Mouse (Mus musculus) CH12.LX (cell line): ENCODE results near the gene Ttf2. TPM values are rescaled to one million over a fixed set of nuclear protein-coding genes. Genes with fewer than 3 reads are reported as not detected.

Source experiments
- DNase-seq: peaks from one replicate; pipeline ENCODE4 v3.0.0-alpha.2; 2013; ENCODE audit errors: extremely low read depth
- H3K27ac ChIP-seq: 2 replicates; pipeline ENCODE4 v1.5.1; 2012; ENCODE audit warnings: low read depth, mild to moderate bottlenecking, control low read depth, moderate library complexity; ENCODE audit not compliant: insufficient read depth
- H3K27me3 ChIP-seq: replicated peaks from 2 replicates; pipeline ENCODE3; 2012; ENCODE audit warnings: inconsistent platforms
- H3K36me3 ChIP-seq, 2 experiments: replicated peaks in 1 of 2; 2 replicates each; pipeline versions ENCODE3 to v1.6.1; 2012; ENCODE audit warnings: inconsistent platforms in 1 of 2, low read length in 1 of 2, mild to moderate bottlenecking in 1 of 2, mixed read lengths in 1 of 2, moderate library complexity in 1 of 2; ENCODE audit not compliant: control insufficient read depth in 1 of 2, insufficient read depth in 1 of 2
- H3K4me1 ChIP-seq, 2 experiments: 2 replicates each; pipeline ENCODE4 v1.6.1; 2012; ENCODE audit warnings: inconsistent platforms in 1 of 2, moderate library complexity in 1 of 2; ENCODE audit not compliant: insufficient read depth in 2 of 2, control insufficient read depth in 1 of 2
- H3K4me2 ChIP-seq: 2 replicates; pipeline ENCODE4 v1.6.1; 2012; ENCODE audit warnings: low read depth, mild to moderate bottlenecking, control low read depth; ENCODE audit not compliant: poor library complexity, insufficient read depth, severe bottlenecking
- H3K4me3 ChIP-seq, 3 experiments: fragments of 150-350 bp in 1 of 3; sonication (generic) in 1 of 3; replicated peaks in 1 of 3; 2 replicates each; pipeline versions ENCODE3 to v1.5.1; 2011 to 2012; ENCODE audit warnings: low read depth in 2 of 3, low read length in 2 of 3, mild to moderate bottlenecking in 2 of 3, moderate library complexity in 2 of 3, control low read depth in 1 of 3, improper control_type of control experiment in 1 of 3, inconsistent platforms in 1 of 3, mixed read lengths in 1 of 3; ENCODE audit not compliant: poor library complexity in 1 of 3
- H3K79me2 ChIP-seq: replicated peaks from 2 replicates; pipeline ENCODE4 v1.6.1; 2012; ENCODE audit warnings: mild to moderate bottlenecking, moderate library complexity; ENCODE audit not compliant: control insufficient read depth, poor library complexity, insufficient read depth, severe bottlenecking; ENCODE audit errors: extremely low read depth
- H3K9ac ChIP-seq: 2 replicates; pipeline ENCODE4 v1.6.1; 2012; ENCODE audit warnings: low read depth, mild to moderate bottlenecking, control low read depth, moderate library complexity; ENCODE audit not compliant: insufficient read depth
- H3K9me3 ChIP-seq: replicated peaks from 2 replicates; pipeline ENCODE3; 2012; ENCODE audit warnings: low read length, inconsistent platforms, mixed read lengths
- BHLHE40 ChIP-seq: IDR thresholded peaks from 2 replicates; pipeline ENCODE4 v1.6.1; 2011; ENCODE audit warnings: mild to moderate bottlenecking, low read depth, low read length, improper control_type of control experiment
- CHD2 ChIP-seq: IDR thresholded peaks from 2 replicates; pipeline ENCODE4 v1.6.1; 2011; ENCODE audit warnings: low read length, improper control_type of control experiment
- CTCF ChIP-seq, 2 experiments: IDR thresholded peaks in 1 of 2; conservative IDR thresholded peaks in 1 of 2; 2 replicates each; pipeline ENCODE4 v1.5.1; 2011 to 2012; ENCODE audit warnings: low read depth in 2 of 2, low read length in 2 of 2, improper control_type of control experiment in 1 of 2, inconsistent platforms in 1 of 2, mild to moderate bottlenecking in 1 of 2, moderate library complexity in 1 of 2
- E2F4 ChIP-seq: IDR thresholded peaks from 2 replicates; pipeline ENCODE4 v1.6.1; 2011; ENCODE audit warnings: low read depth, low read length, improper control_type of control experiment; ENCODE audit not compliant: insufficient replicate concordance
- ELF1 ChIP-seq: IDR thresholded peaks from 2 replicates; pipeline ENCODE4 v1.6.1; 2014; ENCODE audit warnings: low read depth, mild to moderate bottlenecking, inconsistent platforms, low read length, improper control_type of control experiment
- ETS1 ChIP-seq: conservative IDR thresholded peaks from 2 replicates; pipeline ENCODE4 v1.6.1; 2012; ENCODE audit warnings: low read depth, mild to moderate bottlenecking, inconsistent platforms, low read length, improper control_type of control experiment, moderate library complexity
- GABPA ChIP-seq: IDR thresholded peaks from 2 replicates; pipeline ENCODE4 v1.6.1; 2012; ENCODE audit warnings: low read depth, low read length, improper control_type of control experiment, inconsistent platforms; ENCODE audit not compliant: insufficient replicate concordance
- IRF4 ChIP-seq: IDR thresholded peaks from 2 replicates; pipeline ENCODE4 v1.6.1; 2014; ENCODE audit warnings: low read depth, mild to moderate bottlenecking, inconsistent platforms, low read length, improper control_type of control experiment
- JUN ChIP-seq: IDR thresholded peaks from 2 replicates; pipeline ENCODE4 v1.6.1; 2011; ENCODE audit warnings: low read depth, mild to moderate bottlenecking, low read length, improper control_type of control experiment, moderate library complexity; ENCODE audit not compliant: insufficient read depth
- KAT2A ChIP-seq: IDR thresholded peaks from 2 replicates; pipeline ENCODE4 v1.6.1; 2012; ENCODE audit warnings: low read length, improper control_type of control experiment, inconsistent platforms; ENCODE audit not compliant: insufficient replicate concordance
- MXI1 ChIP-seq: IDR thresholded peaks from 2 replicates; pipeline ENCODE4 v1.6.1; 2011; ENCODE audit warnings: mild to moderate bottlenecking, low read depth, low read length, improper control_type of control experiment
- MYC ChIP-seq: IDR thresholded peaks from 2 replicates; pipeline ENCODE4 v1.6.1; 2011; ENCODE audit warnings: low read depth, mild to moderate bottlenecking, improper control_type of control experiment, low read length
- NELFE ChIP-seq: IDR thresholded peaks from 2 replicates; pipeline ENCODE4 v1.6.1; 2011; ENCODE audit warnings: low read depth, low read length, improper control_type of control experiment
- PAX5 ChIP-seq: IDR thresholded peaks from 2 replicates; pipeline ENCODE4 v1.6.1; 2012; ENCODE audit warnings: low read length, inconsistent platforms, mixed read lengths
- POLR2A ChIP-seq: IDR thresholded peaks from 2 replicates; pipeline ENCODE4 v1.6.1; 2011; ENCODE audit warnings: low read depth, mild to moderate bottlenecking, improper control_type of control experiment, low read length
- POLR2AphosphoS2 ChIP-seq: IDR thresholded peaks from 2 replicates; pipeline ENCODE4 v1.6.1; 2011; ENCODE audit warnings: low read depth, low read length, improper control_type of control experiment
- RAD21 ChIP-seq: IDR thresholded peaks from 2 replicates; pipeline ENCODE4 v1.6.1; 2011; ENCODE audit warnings: low read depth, mild to moderate bottlenecking, low read length, improper control_type of control experiment, moderate library complexity
- TBP ChIP-seq: conservative IDR thresholded peaks from 2 replicates; pipeline ENCODE4 v1.6.1; 2011; ENCODE audit warnings: low read depth, low read length, improper control_type of control experiment
- UBTF ChIP-seq: IDR thresholded peaks from 2 replicates; pipeline ENCODE4 v1.6.1; 2012; ENCODE audit warnings: low read depth, mild to moderate bottlenecking, inconsistent platforms, low read length, improper control_type of control experiment, moderate library complexity
- USF2 ChIP-seq: conservative IDR thresholded peaks from 2 replicates; pipeline ENCODE4 v1.6.1; 2011; ENCODE audit warnings: low read depth, low read length, improper control_type of control experiment
- ZC3H11A ChIP-seq: IDR thresholded peaks from 2 replicates; pipeline ENCODE4 v1.6.1; 2012; ENCODE audit warnings: low read depth, mild to moderate bottlenecking, inconsistent platforms, low read length, improper control_type of control experiment
- ZKSCAN1 ChIP-seq: IDR thresholded peaks from 2 replicates; pipeline ENCODE4 v1.6.1; 2012; ENCODE audit warnings: low read depth, inconsistent platforms, low read length, improper control_type of control experiment, borderline replicate concordance
- ZNF384 ChIP-seq: IDR thresholded peaks from 2 replicates; pipeline ENCODE4 v1.6.1; 2012; ENCODE audit warnings: low read depth, low read length, improper control_type of control experiment, inconsistent platforms
- dilution Hi-C: fragments of 300-500 bp; cut with MboI; formaldehyde crosslinking; loops from 2 replicates; pipeline ENCODE4 v1.14.3; 2020; ENCODE audit warnings: low sequenced_read_pairs; ENCODE audit not compliant: extremely low pct_unique_long_range_greater_than_20kb, extremely low pct_ligation_motif_present
- in situ Hi-C: fragments of 300-500 bp; cut with MboI; formaldehyde crosslinking; loops from 3 replicates; pipeline ENCODE4 v1.14.3; 2019; ENCODE audit warnings: low sequenced_read_pairs, low pct_ligation_motif_present, low pct_unique_long_range_greater_than_20kb, mixed read lengths
- polyA plus RNA-seq: library from polyadenylated mRNA; unstranded; fragments of >175 nt; gene quantifications from 2 replicates; pipeline ENCODE4 v1.2.1, GENCODE M21; 2012; ENCODE audit warnings: low read depth; ENCODE audit not compliant: insufficient read length
- total RNA-seq, 2 experiments: library from RNA; depleted of rRNA; stranded (reverse); fragments of 300-350 nt in 1 of 2; fragments of >200 nt in 1 of 2; gene quantifications; 2 replicates each; pipeline ENCODE4 v1.2.3; 2012 to 2014

The Ttf2 gene
- total and polyA plus RNA-seq, 3 experiments: 27.2 to 34.0 (median 29.7) TPM

DNA sequence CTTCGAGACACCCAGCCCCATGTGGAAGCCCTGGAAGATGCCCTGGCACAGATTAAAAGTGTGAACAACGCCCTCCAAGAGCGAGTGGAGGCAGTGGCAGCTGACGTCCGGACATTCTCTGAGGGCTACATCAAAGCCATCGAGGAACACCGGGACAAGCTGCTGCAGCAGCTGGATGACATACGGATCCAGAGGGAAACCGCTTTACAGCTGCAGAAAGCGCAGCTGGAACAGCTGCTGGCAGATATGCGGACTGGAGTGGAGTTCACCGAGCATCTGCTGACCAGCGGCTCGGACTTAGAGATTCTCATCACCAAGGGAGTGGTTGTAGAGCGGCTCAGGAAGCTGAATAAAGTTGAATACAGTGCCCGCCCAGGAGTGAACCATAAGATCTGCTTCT is 44.3 kb downstream of the Ttf2 start:
- H3K4me1 ChIP-seq: peaks cover 5 to 36% of the 10 kb centered on the region in 2 experiments
- in situ Hi-C loops: loop anchor here (10.0 kb wide), 1 partner anchor 740 kb away; no protein-coding TSS in a partner anchor
- H3K9me3 ChIP-seq: no peaks in the 10 kb centered on the region
- no peak for TF ChIP-seq MYC
- TF ChIP-seq CTCF (conservative IDR thresholded peaks at IDR 0.05 in 1 of 2, IDR thresholded peaks at IDR 0.05 in 1 of 2; ENCODE audit: low read depth in 2 of 2, low read length in 2 of 2): no peak
- no peak for TF ChIP-seq TBP
- no peak for TF ChIP-seq BHLHE40
- TF ChIP-seq MXI1: no peak
- no peak for TF ChIP-seq JUN
- no peak for TF ChIP-seq NELFE
- TF ChIP-seq ZC3H11A: no peak
- TF ChIP-seq ETS1: no peak
- TF ChIP-seq POLR2AphosphoS2: no peak
- TF ChIP-seq ZNF384: no peak
- no peak for TF ChIP-seq ELF1
- TF ChIP-seq POLR2A: no peak
- no peak for TF ChIP-seq KAT2A
- TF ChIP-seq UBTF: no peak
- TF ChIP-seq PAX5: no peak
- no peak for TF ChIP-seq E2F4
- TF ChIP-seq IRF4: no peak
- no peaks in the 10 kb centered on the region for H3K79me2 ChIP-seq
- H3K9ac ChIP-seq: no peak overlapping the region
- dilution Hi-C loops: no loop called here
- no peaks in the 10 kb centered on the region for H3K27me3 ChIP-seq
- peaks cover 0 to 38% of the 10 kb centered on the region in 2 experiments for H3K36me3 ChIP-seq
- DNase-seq: no peak
- H3K27ac ChIP-seq: no peak overlapping the region
- no peak overlapping the region for H3K4me2 ChIP-seq
- H3K4me3 ChIP-seq: no peak overlapping the region

GRCm38 (mm10) chr3:100924065-100924732 is 45.3 kb downstream of the Ttf2 start:
- H3K4me1 ChIP-seq: peaks cover 5 to 42% of the 10 kb centered on the region in 2 experiments
- no peak for TF ChIP-seq CHD2
- no peak for TF ChIP-seq GABPA
- TF ChIP-seq KAT2A: no peak
- TF ChIP-seq PAX5: no peak
- TF ChIP-seq ELF1: no peak
- no peak for TF ChIP-seq ZKSCAN1
- TF ChIP-seq UBTF: no peak
- TF ChIP-seq RAD21: no peak
- no peak for TF ChIP-seq USF2
- TF ChIP-seq NELFE: no peak
- H3K9ac ChIP-seq: no peak overlapping the region
- H3K9me3 ChIP-seq: no peaks in the 10 kb centered on the region
- peaks cover 0 to 31% of the 10 kb centered on the region in 2 experiments for H3K36me3 ChIP-seq
- H3K27me3 ChIP-seq: no peaks in the 10 kb centered on the region
- H3K79me2 ChIP-seq: no peaks in the 10 kb centered on the region
- dilution Hi-C loops: no loop called here
- in situ Hi-C loops: loop anchor here (10.0 to 25.0 kb wide), 2 partner anchors 162 to 739 kb away; no protein-coding TSS in a partner anchor
- H3K27ac ChIP-seq: no peak overlapping the region
- H3K4me3 ChIP-seq: no peak overlapping the region
- no peak overlapping the region for H3K4me2 ChIP-seq
- no peak for DNase-seq
